Mouse (Mus musculus): ENCODE data around the gene Speer4c.
"Not testable (repeated sequence)": the region's sequence is repeated elsewhere in the genome, so short reads cannot be mapped to it uniquely, and the experiment has no call there.

GRCm38 (mm10) chr5:15690822-15691221 is 23.2 kb downstream of the Speer4c start:
- TF ChIP-seq CTCF (IDR thresholded peaks at IDR 0.05; ENCODE audit: low read depth, low read length); EP300 (IDR thresholded peaks at IDR 0.05; ENCODE audit: insufficient read depth, low read depth, low read length); POLR2A (IDR thresholded peaks at IDR 0.05; ENCODE audit: insufficient read depth, low read length): not testable (repeated sequence)
